Mouse (Mus musculus): ENCODE data around the gene Rhob. TPM values are rescaled to one million over a fixed set of nuclear protein-coding genes. Genes with fewer than 3 reads are reported as not detected.

Gene Rhob
- polyA plus RNA-seq, 1 experiment from 2014 or later: 52.9 TPM

DNA sequence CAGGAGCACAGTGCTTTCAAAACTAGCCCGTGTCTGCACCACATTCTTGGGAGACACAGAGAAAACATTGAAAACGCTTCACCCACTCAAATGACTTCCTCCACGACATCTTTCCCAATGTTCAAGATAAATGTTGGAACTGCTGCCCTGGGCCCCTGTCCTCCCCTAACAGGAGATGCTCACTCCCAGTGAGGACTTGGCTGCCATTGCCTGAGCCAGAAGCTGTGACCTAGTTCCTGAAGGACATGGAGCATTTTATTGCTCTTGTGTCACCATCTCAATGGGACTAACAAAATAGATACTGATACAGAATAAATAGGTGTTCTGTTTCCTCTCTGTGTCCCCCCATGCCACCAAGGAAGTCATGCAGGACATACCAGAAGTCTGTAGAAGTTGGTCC is 5.1 kb downstream of the Rhob start:
- no peaks in the 10 kb centered on the region for H3K27me3 ChIP-seq (replicated peaks)
- H3K9me3 ChIP-seq (replicated peaks): no peaks in the 10 kb centered on the region
- no peaks in the 10 kb centered on the region for H3K36me3 ChIP-seq
- H3K4me2 ChIP-seq: no peak overlapping the region
- ATAC-seq (ENCODE audit: insufficient number of reproducible peaks, low FRiP score): no peak
- H3K4me1 ChIP-seq (replicated peaks): peaks cover 20% of the 10 kb centered on the region
- H3K27ac ChIP-seq (ENCODE audit: poor library complexity, severe bottlenecking): no peak overlapping the region
- H3K9ac ChIP-seq: no peak overlapping the region
- 51% methylated on average over 3 of the region's 3 CpGs for WGBS
- H3K4me3 ChIP-seq: no peak overlapping the region

GRCm38 (mm10) chr12:8493386-8493785 is 6.4 kb downstream of the Rhob start:
- H3K9me3 ChIP-seq (replicated peaks): no peaks in the 10 kb centered on the region
- no peak overlapping the region for H3K4me3 ChIP-seq
- peaks cover 26% of the 10 kb centered on the region for H3K4me1 ChIP-seq (replicated peaks)
- no peak overlapping the region for H3K4me2 ChIP-seq
- no peak overlapping the region for H3K9ac ChIP-seq
- no peak for ATAC-seq (ENCODE audit: insufficient number of reproducible peaks, low FRiP score)
- WGBS: 71% methylated on average over 3 of the region's 3 CpGs
- H3K36me3 ChIP-seq: no peaks in the 10 kb centered on the region
- no peak overlapping the region for H3K27ac ChIP-seq (ENCODE audit: poor library complexity, severe bottlenecking)
- no peaks in the 10 kb centered on the region for H3K27me3 ChIP-seq (replicated peaks)

DNA sequence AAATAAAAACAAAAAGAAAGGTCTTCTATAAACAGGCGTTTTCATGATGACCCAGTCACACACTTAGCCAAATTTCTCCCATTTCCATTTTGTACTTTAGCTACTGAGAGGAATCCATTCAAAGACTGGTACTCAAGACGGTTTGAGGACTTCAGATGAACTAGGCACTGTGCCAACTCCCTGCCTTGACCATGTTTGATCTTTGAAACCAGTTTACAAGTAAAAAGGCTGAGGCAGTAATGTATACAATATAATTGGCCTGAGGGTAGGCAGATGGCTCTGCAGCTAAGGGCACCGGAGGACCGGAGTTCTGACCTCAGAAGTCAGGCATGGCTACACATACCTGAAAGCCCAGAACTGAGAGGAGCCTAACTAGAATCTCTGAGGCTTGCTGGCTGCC is 10.7 kb downstream of the Rhob start:
- Histone ChIP-seq H3K4me3 (no peak overlapping the region), H3K9me3 (replicated peaks) (no peaks in the 10 kb centered on the region), H3K4me2 (no peak overlapping the region), H3K36me3 (no peaks in the 10 kb centered on the region), H3K27ac (ENCODE audit: poor library complexity, severe bottlenecking) (no peak overlapping the region), H3K9ac (no peak overlapping the region), H3K4me1 (replicated peaks) (peaks cover 12% of the 10 kb centered on the region), H3K27me3 (replicated peaks) (no peaks in the 10 kb centered on the region)
- WGBS: 63% methylated on average over 4 of the region's 4 CpGs
- no peak for ATAC-seq (ENCODE audit: insufficient number of reproducible peaks, low FRiP score)

DNA sequence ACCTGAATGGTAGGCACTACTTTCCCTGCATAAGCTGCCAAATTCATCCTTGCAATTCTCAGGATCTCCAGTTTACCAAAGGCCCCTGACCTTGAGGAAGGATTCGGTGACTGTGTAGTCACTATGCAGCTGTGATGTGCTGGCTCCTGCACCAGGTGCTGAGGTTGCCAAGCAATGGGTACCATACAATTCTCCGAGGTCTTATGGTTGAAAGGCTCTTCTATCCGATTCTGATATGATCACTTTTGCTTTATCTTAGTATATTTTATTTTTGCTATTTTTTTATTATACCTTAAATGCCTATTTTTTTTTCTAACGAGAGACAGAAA is 11.2 kb downstream of the Rhob start:
- Histone ChIP-seq H3K27me3 (replicated peaks) (no peaks in the 10 kb centered on the region), H3K4me1 (replicated peaks) (peaks cover 12% of the 10 kb centered on the region), H3K9ac (no peak overlapping the region), H3K36me3 (no peaks in the 10 kb centered on the region), H3K4me3 (no peak overlapping the region), H3K27ac (ENCODE audit: poor library complexity, severe bottlenecking) (no peak overlapping the region), H3K9me3 (replicated peaks) (no peaks in the 10 kb centered on the region), H3K4me2 (no peak overlapping the region)
- 85% methylated on average over 4 of the region's 4 CpGs for whole genome bisulfite sequencing
- ATAC-seq (ENCODE audit: insufficient number of reproducible peaks, low FRiP score): no peak

DNA sequence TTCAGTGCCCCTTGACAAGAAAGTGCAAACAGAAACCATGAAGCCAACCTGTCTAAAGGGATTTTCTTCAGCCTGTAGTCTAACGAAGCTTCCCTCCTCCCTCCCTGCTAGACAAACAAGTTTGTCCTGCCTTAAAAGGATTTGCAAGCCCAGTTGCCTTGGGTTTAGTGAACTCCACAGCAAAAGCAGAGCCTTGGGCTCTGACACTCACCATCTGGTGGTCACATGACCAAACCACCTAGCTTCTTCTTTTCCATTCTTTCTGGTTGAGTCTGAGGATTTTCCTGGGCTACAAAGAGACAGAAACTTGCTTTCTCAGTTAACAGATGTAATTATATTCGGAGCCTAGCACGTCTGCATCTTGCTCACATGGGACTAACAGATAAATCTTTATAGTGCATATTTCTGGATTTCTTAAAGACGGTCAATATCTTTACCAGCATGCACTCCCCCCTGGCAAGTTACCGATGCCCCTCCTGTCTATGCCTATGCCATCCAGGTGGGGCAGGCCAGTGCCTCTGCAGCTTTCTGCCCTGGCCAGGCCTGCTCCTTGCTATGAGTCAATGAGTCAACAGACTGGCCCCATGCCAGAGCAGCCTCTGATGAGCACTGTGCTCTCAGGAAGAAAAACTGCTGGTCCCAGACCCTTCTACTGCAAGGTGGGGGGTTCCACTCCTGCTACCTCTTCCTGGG is 11.7 kb downstream of the Rhob start:
- Histone ChIP-seq H3K4me3 (no peak overlapping the region), H3K27me3 (replicated peaks) (no peaks in the 10 kb centered on the region), H3K9me3 (replicated peaks) (no peaks in the 10 kb centered on the region), H3K4me2 (no peak overlapping the region), H3K36me3 (no peaks in the 10 kb centered on the region), H3K9ac (no peak overlapping the region), H3K4me1 (replicated peaks) (peaks cover 12% of the 10 kb centered on the region), H3K27ac (ENCODE audit: poor library complexity, severe bottlenecking) (no peak overlapping the region)
- 69% methylated on average over 5 of the region's 5 CpGs for WGBS
- ATAC-seq (ENCODE audit: insufficient number of reproducible peaks, low FRiP score): peak; percentile 53; the same call in 1 of the 2 replicates

GRCm38 (mm10) chr12:8487281-8487680 is 12.5 kb downstream of the Rhob start:
- no peak overlapping the region for H3K27ac ChIP-seq (ENCODE audit: poor library complexity, severe bottlenecking)
- ATAC-seq (ENCODE audit: insufficient number of reproducible peaks, low FRiP score): no peak

DNA sequence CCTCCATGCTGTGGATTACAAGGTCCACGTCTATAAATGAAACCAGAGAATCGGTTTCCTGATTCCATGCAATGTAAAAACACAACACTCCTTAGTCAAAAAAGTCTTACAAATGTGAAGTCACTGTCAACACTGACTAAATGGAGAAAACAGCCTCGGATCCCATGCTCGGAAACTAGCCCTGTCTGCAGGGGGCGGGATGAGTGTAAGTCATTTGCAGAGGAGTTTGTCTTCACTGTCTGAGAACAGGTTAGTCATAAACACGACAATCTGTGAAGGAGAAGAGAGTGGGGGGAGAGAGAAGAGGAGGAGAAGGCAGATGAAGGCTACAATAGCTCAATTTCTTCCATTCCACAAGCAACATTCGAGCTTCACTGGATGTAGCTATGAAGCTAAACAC is 14.6 kb downstream of the Rhob start:
- Histone ChIP-seq H3K27me3 (replicated peaks) (no peaks in the 10 kb centered on the region), H3K27ac (ENCODE audit: poor library complexity, severe bottlenecking) (no peak overlapping the region), H3K36me3 (no peaks in the 10 kb centered on the region), H3K4me1 (replicated peaks) (peaks cover 12% of the 10 kb centered on the region), H3K4me3 (no peak overlapping the region), H3K9me3 (replicated peaks) (no peaks in the 10 kb centered on the region), H3K9ac (no peak overlapping the region), H3K4me2 (no peak overlapping the region)
- WGBS: 68% methylated on average over 7 of the region's 7 CpGs
- no peak for ATAC-seq (ENCODE audit: insufficient number of reproducible peaks, low FRiP score)

More at GRCm38 (mm10) chr12:8487281-8487680, 12.5 kb downstream of the Rhob start:
- WGBS: 70% methylated on average over 1 of the region's 1 CpGs
- H3K9ac ChIP-seq: no peak overlapping the region
- H3K9me3 ChIP-seq (replicated peaks): no peaks in the 10 kb centered on the region
- no peak overlapping the region for H3K4me2 ChIP-seq
- peaks cover 12% of the 10 kb centered on the region for H3K4me1 ChIP-seq (replicated peaks)
- H3K27me3 ChIP-seq (replicated peaks): no peaks in the 10 kb centered on the region
- no peaks in the 10 kb centered on the region for H3K36me3 ChIP-seq
- no peak overlapping the region for H3K4me3 ChIP-seq

GRCm38 (mm10) chr12:8482169-8482568 is 17.6 kb downstream of the Rhob start:
- Histone ChIP-seq H3K4me3 (no peak overlapping the region), H3K4me1 (replicated peaks) (peaks cover 8% of the 10 kb centered on the region), H3K4me2 (no peak overlapping the region), H3K27me3 (replicated peaks) (no peaks in the 10 kb centered on the region), H3K9me3 (replicated peaks) (no peaks in the 10 kb centered on the region), H3K36me3 (no peaks in the 10 kb centered on the region), H3K27ac (ENCODE audit: poor library complexity, severe bottlenecking) (no peak overlapping the region), H3K9ac (no peak overlapping the region)
- ATAC-seq (ENCODE audit: insufficient number of reproducible peaks, low FRiP score): no peak
- WGBS: 70% methylated on average over 2 of the region's 2 CpGs

- Histone ChIP-seq H3K27ac (ENCODE audit: poor library complexity, severe bottlenecking) (no peak overlapping the region), H3K9me3 (replicated peaks) (no peaks in the 10 kb centered on the region), H3K4me1 (replicated peaks) (peaks cover 16% of the 10 kb centered on the region), H3K9ac (no peak overlapping the region), H3K4me3 (no peak overlapping the region), H3K4me2 (no peak overlapping the region), H3K36me3 (no peaks in the 10 kb centered on the region), H3K27me3 (replicated peaks) (no peaks in the 10 kb centered on the region)
- 77% methylated on average over 6 of the region's 6 CpGs for WGBS
- ATAC-seq (ENCODE audit: insufficient number of reproducible peaks, low FRiP score): no peak
Observed at GRCm38 (mm10) chr12:8474836-8475387, 24.9 kb downstream of the Rhob start.

GRCm38 (mm10) chr12:8472591-8473358 is 27.0 kb downstream of the Rhob start:
- 69% methylated on average over 7 of the region's 7 CpGs for WGBS
- Histone ChIP-seq H3K27ac (ENCODE audit: poor library complexity, severe bottlenecking) (no peak overlapping the region), H3K4me2 (no peak overlapping the region), H3K4me3 (no peak overlapping the region), H3K9ac (no peak overlapping the region), H3K36me3 (no peaks in the 10 kb centered on the region), H3K9me3 (replicated peaks) (no peaks in the 10 kb centered on the region), H3K27me3 (replicated peaks) (no peaks in the 10 kb centered on the region), H3K4me1 (replicated peaks) (peaks cover 16% of the 10 kb centered on the region)
- ATAC-seq (ENCODE audit: insufficient number of reproducible peaks, low FRiP score): no peak

DNA sequence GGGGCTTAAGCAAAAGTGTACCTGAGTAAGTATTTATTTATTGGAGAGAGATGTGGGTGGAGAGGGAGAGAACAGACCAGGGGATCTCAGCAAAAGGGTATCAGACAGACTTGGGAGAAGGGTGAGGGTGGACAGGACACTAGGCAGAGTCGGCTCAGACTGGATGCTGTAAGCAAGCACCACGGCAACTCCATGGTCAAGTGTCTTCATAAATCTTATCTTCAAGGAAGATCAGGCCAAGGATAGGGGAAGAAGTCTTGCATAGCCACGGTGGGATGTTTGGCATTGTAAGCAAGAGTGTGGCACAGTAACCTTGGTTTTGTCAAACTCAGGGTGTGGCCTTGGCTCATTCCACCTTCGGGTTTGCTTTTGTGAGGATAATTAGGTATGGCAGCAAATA is 27.8 kb downstream of the Rhob start:
- no peaks in the 10 kb centered on the region for H3K27me3 ChIP-seq (replicated peaks)
- no peaks in the 10 kb centered on the region for H3K9me3 ChIP-seq (replicated peaks)
- no peak overlapping the region for H3K27ac ChIP-seq (ENCODE audit: poor library complexity, severe bottlenecking)
- peaks cover 15% of the 10 kb centered on the region for H3K4me1 ChIP-seq (replicated peaks)
- no peak overlapping the region for H3K4me2 ChIP-seq
- H3K4me3 ChIP-seq: no peak overlapping the region
- no peaks in the 10 kb centered on the region for H3K36me3 ChIP-seq
- no peak overlapping the region for H3K9ac ChIP-seq
- ATAC-seq (ENCODE audit: insufficient number of reproducible peaks, low FRiP score): no peak
- WGBS: 71% methylated on average over 4 of the region's 4 CpGs
